Mouse (Mus musculus) lung, embryonic 15.5 days (tissue): ENCODE measurements around the gene Slc7a6. TPM values are rescaled to one million over a fixed set of nuclear protein-coding genes. Genes with fewer than 3 reads are reported as not detected.

Source experiments
- ATAC-seq: fragments of 200-750 bp; cut with Nextera tagmentation; 2 replicates; pipeline ENCODE4 v1.8.0; 2017; ENCODE audit warnings: moderate number of reproducible peaks, borderline replicate concordance; ENCODE audit not compliant: low FRiP score, low TSS enrichment; ENCODE audit errors: extremely low read depth
- H3K27ac ChIP-seq: fragments of 300-500 bp; sonication (generic); 2 replicates; pipeline ENCODE4 v1.5.1; 2015; ENCODE audit warnings: moderate library complexity, mild to moderate bottlenecking, inconsistent platforms
- H3K27me3 ChIP-seq: fragments of 300-500 bp; sonication (generic); 2 replicates; pipeline ENCODE4 v1.6.1; 2015; ENCODE audit warnings: inconsistent platforms
- H3K36me3 ChIP-seq: fragments of 300-500 bp; sonication (generic); 2 replicates; pipeline ENCODE4 v1.6.1; 2015; ENCODE audit warnings: inconsistent platforms
- H3K4me1 ChIP-seq: fragments of 300-500 bp; sonication (generic); 2 replicates; pipeline ENCODE4 v1.6.1; 2015; ENCODE audit warnings: inconsistent platforms
- H3K4me2 ChIP-seq: fragments of 300-500 bp; sonication (generic); 2 replicates; pipeline ENCODE4 v1.6.1; 2015; ENCODE audit warnings: inconsistent platforms, mild to moderate bottlenecking, moderate library complexity
- H3K4me3 ChIP-seq: fragments of 300-500 bp; sonication (generic); 2 replicates; pipeline ENCODE4 v1.5.1; 2015; ENCODE audit warnings: mild to moderate bottlenecking, inconsistent platforms
- H3K9ac ChIP-seq: fragments of 300-500 bp; sonication (generic); 2 replicates; pipeline ENCODE4 v1.6.1; 2015; ENCODE audit warnings: inconsistent platforms
- H3K9me3 ChIP-seq: fragments of 300-500 bp; sonication (generic); 2 replicates; pipeline ENCODE4 v1.6.1; 2016; ENCODE audit warnings: inconsistent platforms
- WGBS: fragments of 180-500 bp; shearing (Covaris S2); methylation state at CpG from one replicate; pipeline ENCODE4 v1.1.7; 2015; 5-methylcytosine and 5-hydroxymethylcytosine counted together
- polyA plus RNA-seq: library from polyadenylated mRNA; unstranded; fragments of >200 nt; fragmentation: Nextera tagmentation; extraction: Ambion mirVana; gene quantifications from 2 replicates; pipeline ENCODE4 v1.2.1, GENCODE M21; 2015

Gene Slc7a6
- polyA plus RNA-seq, 1 experiment from 2014 or later, result 57.6 TPM

- Histone ChIP-seq H3K4me1 (peaks cover 7% of the 10 kb centered on the region), H3K27ac (no peak overlapping the region), H3K9me3 (no peaks in the 10 kb centered on the region), H3K4me2 (no peak overlapping the region), H3K27me3 (no peaks in the 10 kb centered on the region), H3K36me3 (no peaks in the 10 kb centered on the region), H3K4me3 (no peak overlapping the region), H3K9ac (no peak overlapping the region)
- ATAC-seq, result no peak
- 90% methylated on average over 4 of the region's 4 CpGs for WGBS
Observed at GRCm38 (mm10) chr8:106146014-106146413, 22.6 kb upstream of the Slc7a6 start.

GRCm38 (mm10) chr8:106147868-106148565, 20.6 kb upstream of the Slc7a6 start:
- no peaks in the 10 kb centered on the region for H3K9me3 ChIP-seq
- H3K36me3 ChIP-seq, result no peaks in the 10 kb centered on the region
- ATAC-seq, result no peak
- H3K4me1 ChIP-seq, result peaks cover 13% of the 10 kb centered on the region
- no peak overlapping the region for H3K27ac ChIP-seq
- H3K27me3 ChIP-seq, result no peaks in the 10 kb centered on the region
- 71% methylated on average over 6 of the region's 6 CpGs for WGBS
- H3K4me2 ChIP-seq, result no peak overlapping the region
- H3K9ac ChIP-seq, result no peak overlapping the region
- no peak overlapping the region for H3K4me3 ChIP-seq

- Histone ChIP-seq H3K4me1 (peaks cover 13% of the 10 kb centered on the region), H3K9ac (no peak overlapping the region), H3K27ac (no peak overlapping the region), H3K4me2 (no peak overlapping the region), H3K9me3 (no peaks in the 10 kb centered on the region), H3K27me3 (no peaks in the 10 kb centered on the region), H3K36me3 (no peaks in the 10 kb centered on the region), H3K4me3 (no peak overlapping the region)
- no peak for ATAC-seq
- 86% methylated on average over 6 of the region's 6 CpGs for WGBS
Observed at GRCm38 (mm10) chr8:106149025-106149424, 19.6 kb upstream of the Slc7a6 start.

GRCm38 (mm10) chr8:106149801-106150652, 18.6 kb upstream of the Slc7a6 start, which contains the start of gene Pla2g15:
Gene Pla2g15, plus strand, starts transcription at chr8:106150399.
- under 1% methylated on average over 38 of the region's 38 CpGs for WGBS
- peaks cover 13% of the 10 kb centered on the region for H3K4me1 ChIP-seq

GRCm38 (mm10) chr8:106150653-106151000, 18.0 kb upstream of the Slc7a6 start:
- WGBS, result 13% methylated on average over 8 of the region's 8 CpGs
- no peaks in the 10 kb centered on the region for H3K27me3 ChIP-seq
- peak overlapping the region; percentile 79 for H3K9ac ChIP-seq
- H3K4me3 ChIP-seq, result peak overlapping the region; percentile 77
- H3K36me3 ChIP-seq, result no peaks in the 10 kb centered on the region
- H3K9me3 ChIP-seq, result no peaks in the 10 kb centered on the region
- peaks cover 13% of the 10 kb centered on the region for H3K4me1 ChIP-seq
- peak overlapping the region; percentile 78 for H3K4me2 ChIP-seq
- H3K27ac ChIP-seq, result peak overlapping the region; percentile 52; the same call in 1 of the 2 replicates
- ATAC-seq, result 0 out of 2 replicates have a peak, but pooled peaks have one; percentile 2

More at GRCm38 (mm10) chr8:106149801-106150652, 18.6 kb upstream of the Slc7a6 start, which contains the start of gene Pla2g15:
- H3K27me3 ChIP-seq, result no peaks in the 10 kb centered on the region
- H3K36me3 ChIP-seq, result no peaks in the 10 kb centered on the region
- peak within 1 kb of the TSS; percentile 77 for H3K4me3 ChIP-seq
- H3K4me2 ChIP-seq, result peak within 1 kb of the TSS; percentile 78
- peak within 1 kb of the TSS; percentile 52 for H3K27ac ChIP-seq
- peak; percentile 97 for ATAC-seq
- no peaks in the 10 kb centered on the region for H3K9me3 ChIP-seq
- peak within 1 kb of the TSS; percentile 79 for H3K9ac ChIP-seq

GRCm38 (mm10) chr8:106151041-106151440, 17.6 kb upstream of the Slc7a6 start:
- no peaks in the 10 kb centered on the region for H3K9me3 ChIP-seq
- peaks cover 13% of the 10 kb centered on the region for H3K4me1 ChIP-seq
- no peaks in the 10 kb centered on the region for H3K27me3 ChIP-seq
- no peak for ATAC-seq
- H3K4me3 ChIP-seq, result peak overlapping the region; percentile 77
- H3K4me2 ChIP-seq, result peak overlapping the region; percentile 78
- H3K27ac ChIP-seq, result no peak overlapping the region; the same call in 1 of the 2 replicates
- 0 out of 2 replicates have a peak, but pooled peaks cover 2% of the 10 kb centered on the region for H3K36me3 ChIP-seq
- H3K9ac ChIP-seq, result peak overlapping the region; percentile 79
- WGBS, result 63% methylated on average over 9 of the region's 9 CpGs

GRCm38 (mm10) chr8:106152876-106153275, 15.8 kb upstream of the Slc7a6 start:
- WGBS, result 66% methylated on average over 4 of the region's 4 CpGs
- no peaks in the 10 kb centered on the region for H3K9me3 ChIP-seq
- H3K9ac ChIP-seq, result no peak overlapping the region
- H3K27ac ChIP-seq, result no peak overlapping the region
- 0 out of 2 replicates have a peak, but pooled peaks cover 3% of the 10 kb centered on the region for H3K36me3 ChIP-seq
- no peak for ATAC-seq
- no peak overlapping the region for H3K4me3 ChIP-seq
- peaks cover 13% of the 10 kb centered on the region for H3K4me1 ChIP-seq
- no peak overlapping the region for H3K4me2 ChIP-seq
- no peaks in the 10 kb centered on the region for H3K27me3 ChIP-seq

GRCm38 (mm10) chr8:106157419-106157818, 11.2 kb upstream of the Slc7a6 start:
- Histone ChIP-seq H3K9me3 (no peaks in the 10 kb centered on the region), H3K36me3 (peaks cover 23% of the 10 kb centered on the region; the same call in 1 of the 2 replicates), H3K4me3 (no peak overlapping the region), H3K4me1 (no peaks in the 10 kb centered on the region), H3K9ac (no peak overlapping the region), H3K27ac (no peak overlapping the region), H3K27me3 (no peaks in the 10 kb centered on the region), H3K4me2 (no peak overlapping the region)
- WGBS, result 89% methylated on average over 1 of the region's 1 CpGs
- ATAC-seq, result no peak

GRCm38 (mm10) chr8:106158381-106158780, 10.3 kb upstream of the Slc7a6 start:
- WGBS, result 88% methylated on average over 10 of the region's 10 CpGs
- H3K4me3 ChIP-seq, result no peak overlapping the region
- no peak overlapping the region for H3K27ac ChIP-seq
- no peaks in the 10 kb centered on the region for H3K9me3 ChIP-seq
- no peaks in the 10 kb centered on the region for H3K4me1 ChIP-seq
- H3K9ac ChIP-seq, result no peak overlapping the region
- H3K36me3 ChIP-seq, result peaks cover 32% of the 10 kb centered on the region; the same call in 1 of the 2 replicates
- no peak for ATAC-seq
- H3K4me2 ChIP-seq, result no peak overlapping the region
- no peaks in the 10 kb centered on the region for H3K27me3 ChIP-seq

GRCm38 (mm10) chr8:106159876-106160275, 8.8 kb upstream of the Slc7a6 start:
- no peak for ATAC-seq
- Histone ChIP-seq H3K4me3 (no peak overlapping the region), H3K27me3 (no peaks in the 10 kb centered on the region), H3K9me3 (no peaks in the 10 kb centered on the region), H3K27ac (no peak overlapping the region), H3K36me3 (peaks cover 44% of the 10 kb centered on the region; the same call in 1 of the 2 replicates), H3K4me2 (no peak overlapping the region), H3K9ac (no peak overlapping the region), H3K4me1 (no peaks in the 10 kb centered on the region)
- WGBS, result 91% methylated on average over 6 of the region's 6 CpGs

GRCm38 (mm10) chr8:106163251-106163650, 5.4 kb upstream of the Slc7a6 start:
- peaks cover 41% of the 10 kb centered on the region; the same call in 1 of the 2 replicates for H3K36me3 ChIP-seq
- 84% methylated on average over 9 of the region's 9 CpGs for WGBS
- no peak for ATAC-seq

GRCm38 (mm10) chr8:106165460-106165859, 3.2 kb upstream of the Slc7a6 start:
- no peak overlapping the region for H3K9ac ChIP-seq
- no peak overlapping the region for H3K27ac ChIP-seq
- no peak overlapping the region for H3K4me3 ChIP-seq
- H3K4me2 ChIP-seq, result no peak overlapping the region
- H3K4me1 ChIP-seq, result peaks cover 9% of the 10 kb centered on the region
- H3K9me3 ChIP-seq, result no peaks in the 10 kb centered on the region
- 37% methylated on average over 4 of the region's 4 CpGs for WGBS
- ATAC-seq, result no peak
- H3K36me3 ChIP-seq, result peaks cover 33% of the 10 kb centered on the region; the same call in 1 of the 2 replicates
- H3K27me3 ChIP-seq, result no peaks in the 10 kb centered on the region

More at GRCm38 (mm10) chr8:106163251-106163650, 5.4 kb upstream of the Slc7a6 start:
- H3K4me1 ChIP-seq, result no peaks in the 10 kb centered on the region
- no peak overlapping the region for H3K4me2 ChIP-seq
- no peaks in the 10 kb centered on the region for H3K9me3 ChIP-seq
- no peaks in the 10 kb centered on the region for H3K27me3 ChIP-seq
- no peak overlapping the region for H3K9ac ChIP-seq
- no peak overlapping the region for H3K4me3 ChIP-seq
- no peak overlapping the region for H3K27ac ChIP-seq
